Mouse (Mus musculus): ENCODE measurements at regions not wholly inside any gene's neighbourhood (a gene's known extent, or its start where the extent isn't known, plus 50 kb on each side); places are given as distances from the start of the nearest gene placed in this dataset.

- no peaks in the 10 kb centered on the region for H3K27me3 ChIP-seq (ENCODE audit: control insufficient read depth, insufficient read depth, low read length)
- H3K9ac ChIP-seq (replicated peaks): no peak overlapping the region
- no peak for TF ChIP-seq EP300 (IDR thresholded peaks at IDR 0.05; ENCODE audit: low read depth)
- no peak for TF ChIP-seq CTCF (IDR thresholded peaks at IDR 0.05; ENCODE audit: low read depth)
- H3K4me3 ChIP-seq (ENCODE audit: insufficient read depth in 1 of 2, low read depth in 2 of 2, low read length in 2 of 2): no peak overlapping the region
- WGBS (ENCODE audit: insufficient replicate concordance): 71% methylated on average over 18 of the region's 18 CpGs
- H3K4me1 ChIP-seq (replicated peaks; ENCODE audit: control insufficient read depth in 2 of 2, insufficient read depth in 2 of 2, low read length in 1 of 2): peaks cover 0 to 2% of the 10 kb centered on the region in 2 experiments; a peak in 1 of 4 replicates
- ATAC-seq (ENCODE audit: insufficient read depth) (no peak), DNase-seq (ENCODE audit: low read depth in 3 of 3, low spot score in 3 of 3) (no peak)
- H3K27ac ChIP-seq: no peak overlapping the region
- H3K4me2 ChIP-seq (ENCODE audit: low read depth): no peak overlapping the region
- no peaks in the 10 kb centered on the region for H3K9me3 ChIP-seq (ENCODE audit: control insufficient read depth, low read length)
- H3K36me3 ChIP-seq (replicated peaks; ENCODE audit: control insufficient read depth, insufficient read depth, low read depth): no peaks in the 10 kb centered on the region
These were observed 552.9 kb upstream of the Id4 start for GRCm38 (mm10) chr13:47707961-47708609.

GRCm38 (mm10) chr13:47709323-47709722 is 551.7 kb upstream of the Id4 start:
- TF ChIP-seq CTCF (IDR thresholded peaks at IDR 0.05; ENCODE audit: low read depth) (no peak), EP300 (IDR thresholded peaks at IDR 0.05; ENCODE audit: low read depth) (no peak)
- no peak overlapping the region for H3K27ac ChIP-seq
- H3K4me3 ChIP-seq (ENCODE audit: insufficient read depth in 1 of 2, low read depth in 2 of 2, low read length in 2 of 2): no peak overlapping the region
- DNase-seq (ENCODE audit: low read depth in 3 of 3, low spot score in 3 of 3) (no peak), ATAC-seq (ENCODE audit: insufficient read depth) (no peak)
- H3K36me3 ChIP-seq (replicated peaks; ENCODE audit: control insufficient read depth, insufficient read depth, low read depth): no peaks in the 10 kb centered on the region
- H3K9ac ChIP-seq (replicated peaks): no peak overlapping the region
- H3K4me1 ChIP-seq (replicated peaks; ENCODE audit: control insufficient read depth in 2 of 2, insufficient read depth in 2 of 2, low read length in 1 of 2): peaks cover 0 to 2% of the 10 kb centered on the region in 2 experiments; a peak in 1 of 4 replicates
- H3K9me3 ChIP-seq (ENCODE audit: control insufficient read depth, low read length): no peaks in the 10 kb centered on the region
- 55% methylated on average over 3 of the region's 3 CpGs for WGBS (ENCODE audit: insufficient replicate concordance)
- no peaks in the 10 kb centered on the region for H3K27me3 ChIP-seq (ENCODE audit: control insufficient read depth, insufficient read depth, low read length)
- no peak overlapping the region for H3K4me2 ChIP-seq (ENCODE audit: low read depth)

GRCm38 (mm10) chr13:47712507-47712906 is 548.5 kb upstream of the Id4 start:
- no peaks in the 10 kb centered on the region for H3K9me3 ChIP-seq (ENCODE audit: control insufficient read depth, low read length)
- peaks cover 0 to 2% of the 10 kb centered on the region in 2 experiments; a peak in 1 of 4 replicates for H3K4me1 ChIP-seq (replicated peaks; ENCODE audit: control insufficient read depth in 2 of 2, insufficient read depth in 2 of 2, low read length in 1 of 2)
- no peak overlapping the region for H3K4me2 ChIP-seq (ENCODE audit: low read depth)
- DNase-seq (ENCODE audit: low read depth in 3 of 3, low spot score in 3 of 3): peak in 2 of 3 experiments; percentile 0 to 7
- TF ChIP-seq CTCF (IDR thresholded peaks at IDR 0.05; ENCODE audit: low read depth) (no peak), EP300 (IDR thresholded peaks at IDR 0.05; ENCODE audit: low read depth) (no peak)
- H3K27me3 ChIP-seq (ENCODE audit: control insufficient read depth, insufficient read depth, low read length): no peaks in the 10 kb centered on the region
- ATAC-seq (ENCODE audit: insufficient read depth): 0 out of 2 replicates have a peak, but pooled peaks have one; percentile 18
- H3K9ac ChIP-seq (replicated peaks): no peak overlapping the region
- H3K27ac ChIP-seq: no peak overlapping the region
- 49% methylated on average over 4 of the region's 4 CpGs for WGBS (ENCODE audit: insufficient replicate concordance)
- no peaks in the 10 kb centered on the region for H3K36me3 ChIP-seq (replicated peaks; ENCODE audit: control insufficient read depth, insufficient read depth, low read depth)
- H3K4me3 ChIP-seq (ENCODE audit: insufficient read depth in 1 of 2, low read depth in 2 of 2, low read length in 2 of 2): no peak overlapping the region

GRCm38 (mm10) chr13:47716265-47716664 is 544.8 kb upstream of the Id4 start:
- no peak overlapping the region for H3K9ac ChIP-seq (replicated peaks)
- H3K4me3 ChIP-seq (ENCODE audit: insufficient read depth in 1 of 2, low read depth in 2 of 2, low read length in 2 of 2): no peak overlapping the region
- no peaks in the 10 kb centered on the region for H3K36me3 ChIP-seq (replicated peaks; ENCODE audit: control insufficient read depth, insufficient read depth, low read depth)
- no peaks in the 10 kb centered on the region for H3K27me3 ChIP-seq (ENCODE audit: control insufficient read depth, insufficient read depth, low read length)
- DNase-seq (ENCODE audit: low read depth in 3 of 3, low spot score in 3 of 3) (no peak), ATAC-seq (ENCODE audit: insufficient read depth) (no peak)
- TF ChIP-seq CTCF (IDR thresholded peaks at IDR 0.05; ENCODE audit: low read depth): no peak
- TF ChIP-seq EP300 (IDR thresholded peaks at IDR 0.05; ENCODE audit: low read depth): no peak
- H3K9me3 ChIP-seq (ENCODE audit: control insufficient read depth, low read length): no peaks in the 10 kb centered on the region
- no peak overlapping the region for H3K27ac ChIP-seq
- peaks cover 0 to 2% of the 10 kb centered on the region in 2 experiments; a peak in 1 of 4 replicates for H3K4me1 ChIP-seq (replicated peaks; ENCODE audit: control insufficient read depth in 2 of 2, insufficient read depth in 2 of 2, low read length in 1 of 2)
- no peak overlapping the region for H3K4me2 ChIP-seq (ENCODE audit: low read depth)
- WGBS (ENCODE audit: insufficient replicate concordance): 53% methylated on average over 4 of the region's 4 CpGs

GRCm38 (mm10) chr13:47720645-47721044 is 540.4 kb upstream of the Id4 start:
- Histone ChIP-seq H3K27ac (no peak overlapping the region), H3K4me2 (ENCODE audit: low read depth) (no peak overlapping the region), H3K4me3 (ENCODE audit: insufficient read depth in 1 of 2, low read depth in 2 of 2, low read length in 2 of 2) (no peak overlapping the region), H3K4me1 (replicated peaks; ENCODE audit: control insufficient read depth in 2 of 2, insufficient read depth in 2 of 2, low read length in 1 of 2) (no peaks in the 10 kb centered on the region), H3K36me3 (replicated peaks; ENCODE audit: control insufficient read depth, insufficient read depth, low read depth) (no peaks in the 10 kb centered on the region), H3K27me3 (ENCODE audit: control insufficient read depth, insufficient read depth, low read length) (no peaks in the 10 kb centered on the region), H3K9me3 (ENCODE audit: control insufficient read depth, low read length) (no peaks in the 10 kb centered on the region), H3K9ac (replicated peaks) (no peak overlapping the region)
- 76% methylated on average over 2 of the region's 2 CpGs for WGBS (ENCODE audit: insufficient replicate concordance)
- no peak for DNase-seq (ENCODE audit: low read depth in 3 of 3, low spot score in 3 of 3)
- TF ChIP-seq CTCF (IDR thresholded peaks at IDR 0.05; ENCODE audit: low read depth) (no peak), EP300 (IDR thresholded peaks at IDR 0.05; ENCODE audit: low read depth) (no peak)
- ATAC-seq (ENCODE audit: insufficient read depth): no peak
